Mouse (Mus musculus) limb, embryonic 10.5 days (tissue): Measurements from ENCODE around the gene Rtn4ip1. TPM values are rescaled to one million over a fixed set of nuclear protein-coding genes. Genes with fewer than 3 reads are reported as not detected.
A peak's percentile ranks its signal among the peaks of the same experiment; 100 is the strongest.
"Not testable (repeated sequence)": the region's sequence is repeated elsewhere in the genome, so short reads cannot be mapped to it uniquely, and the experiment has no call there.

Experiments used
- DNase-seq: peaks from one replicate; pipeline ENCODE4 v3.0.0-alpha.2; 2017; ENCODE audit warnings: low spot score
- H3K27ac ChIP-seq: fragments of 300-500 bp; sonication (generic); 2 replicates; pipeline ENCODE4 v1.5.1; 2016; ENCODE audit warnings: mild to moderate bottlenecking
- H3K27me3 ChIP-seq: fragments of 300-500 bp; sonication (generic); 2 replicates; pipeline ENCODE4 v1.6.1; 2016; ENCODE audit warnings: low read depth, mild to moderate bottlenecking; ENCODE audit not compliant: poor library complexity, severe bottlenecking
- H3K36me3 ChIP-seq: fragments of 300-500 bp; sonication (generic); 2 replicates; pipeline ENCODE4 v1.6.1; 2016; ENCODE audit warnings: mild to moderate bottlenecking, moderate library complexity
- H3K4me1 ChIP-seq: fragments of 300-500 bp; sonication (generic); 2 replicates; pipeline ENCODE4 v1.6.1; 2016
- H3K4me3 ChIP-seq: fragments of 300-500 bp; sonication (generic); 2 replicates; pipeline ENCODE4 v1.5.1; 2016; ENCODE audit warnings: mild to moderate bottlenecking, moderate library complexity
- H3K9me3 ChIP-seq: fragments of 300-500 bp; sonication (generic); replicated peaks from 2 replicates; pipeline ENCODE4 v1.6.1; 2016; ENCODE audit warnings: mild to moderate bottlenecking
- WGBS: fragments of 180-500 bp; shearing (Covaris S2); methylation state at CpG from one replicate; pipeline ENCODE4 v1.1.7; 2016; 5-methylcytosine and 5-hydroxymethylcytosine counted together
- polyA plus RNA-seq: library from polyadenylated mRNA; unstranded; fragments of >200 nt; fragmentation: Nextera tagmentation; extraction: Ambion mirVana; gene quantifications from 2 replicates; pipeline ENCODE4 v1.2.1, GENCODE M21; 2016

The Rtn4ip1 gene
- polyA plus RNA-seq, 1 experiment from 2014 or later = 21.7 TPM

- Histone ChIP-seq H3K36me3 (peaks cover 9% of the 10 kb centered on the region), H3K4me1 (no peaks in the 10 kb centered on the region), H3K9me3 (no peaks in the 10 kb centered on the region), H3K27ac (no peak overlapping the region), H3K4me3 (no peak overlapping the region), H3K27me3 (no peaks in the 10 kb centered on the region)
- WGBS = 90% methylated on average over 12 of the region's 12 CpGs
- DNase-seq = no peak
Observed at GRCm38 (mm10) chr10:43910032-43910872, 8.6 kb downstream of the Rtn4ip1 start.

GRCm38 (mm10) chr10:43910873-43911142 lies 9.2 kb downstream of the Rtn4ip1 start:
- no peak for DNase-seq
- Histone ChIP-seq H3K4me3 (no peak overlapping the region), H3K36me3 (peaks cover 9% of the 10 kb centered on the region), H3K9me3 (no peaks in the 10 kb centered on the region), H3K27ac (no peak overlapping the region), H3K4me1 (no peaks in the 10 kb centered on the region), H3K27me3 (no peaks in the 10 kb centered on the region)
- 89% methylated on average over 8 of the region's 8 CpGs for WGBS

GRCm38 (mm10) chr10:43912236-43912635 lies 10.6 kb downstream of the Rtn4ip1 start:
- DNase-seq = no peak
- H3K4me3 ChIP-seq = no peak overlapping the region
- H3K9me3 ChIP-seq = no peaks in the 10 kb centered on the region
- WGBS = 87% methylated on average over 3 of the region's 3 CpGs
- H3K27ac ChIP-seq = no peak overlapping the region
- H3K27me3 ChIP-seq = no peaks in the 10 kb centered on the region
- H3K36me3 ChIP-seq = peaks cover 12% of the 10 kb centered on the region
- no peaks in the 10 kb centered on the region for H3K4me1 ChIP-seq

GRCm38 (mm10) chr10:43916181-43916580 lies 14.6 kb downstream of the Rtn4ip1 start:
- 90% methylated on average over 12 of the region's 12 CpGs for WGBS

DNA sequence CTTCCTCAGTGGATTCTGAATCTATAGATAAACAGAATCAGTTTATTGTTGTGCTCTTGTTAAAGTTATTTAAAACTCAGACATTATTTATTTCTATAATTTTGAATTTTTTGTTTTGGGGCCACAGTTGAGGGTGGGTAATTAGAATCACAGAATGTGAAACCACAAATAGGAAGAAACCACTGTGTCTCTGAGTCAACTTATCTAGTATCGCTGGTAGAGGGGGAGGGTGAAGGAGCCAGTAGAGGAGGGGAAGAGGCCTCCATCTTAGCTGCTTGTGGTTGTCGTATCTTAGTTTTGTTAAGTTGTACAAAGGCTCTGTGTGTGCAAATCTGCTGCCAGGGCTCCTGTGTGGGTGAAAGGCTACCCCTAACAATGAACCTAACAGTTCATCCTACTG lies 15.1 kb downstream of the Rtn4ip1 start:
- Histone ChIP-seq H3K27me3 (no peaks in the 10 kb centered on the region), H3K27ac (no peak overlapping the region), H3K4me3 (no peak overlapping the region), H3K36me3 (peaks cover 6% of the 10 kb centered on the region; the same call in 1 of the 2 replicates), H3K9me3 (no peaks in the 10 kb centered on the region), H3K4me1 (0 out of 2 replicates have a peak, but pooled peaks cover 4% of the 10 kb centered on the region)
- WGBS = 94% methylated on average over 2 of the region's 2 CpGs
- no peak for DNase-seq

More at GRCm38 (mm10) chr10:43916181-43916580, 14.6 kb downstream of the Rtn4ip1 start:
- 0 out of 2 replicates have a peak, but pooled peaks cover 4% of the 10 kb centered on the region for H3K4me1 ChIP-seq
- H3K27me3 ChIP-seq = no peaks in the 10 kb centered on the region
- peaks cover 3% of the 10 kb centered on the region; the same call in 1 of the 2 replicates for H3K36me3 ChIP-seq
- H3K9me3 ChIP-seq = no peaks in the 10 kb centered on the region
- H3K27ac ChIP-seq = no peak overlapping the region
- no peak overlapping the region for H3K4me3 ChIP-seq
- DNase-seq = no peak

GRCm38 (mm10) chr10:43918696-43919608 lies 17.3 kb downstream of the Rtn4ip1 start:
- Histone ChIP-seq H3K36me3 (peaks cover 17% of the 10 kb centered on the region), H3K27me3 (no peaks in the 10 kb centered on the region), H3K9me3 (no peaks in the 10 kb centered on the region), H3K4me3 (no peak overlapping the region), H3K27ac (no peak overlapping the region), H3K4me1 (0 out of 2 replicates have a peak, but pooled peaks cover 4% of the 10 kb centered on the region)
- peak; percentile 89 for DNase-seq
- WGBS = 42% methylated on average over 17 of the region's 17 CpGs

DNA sequence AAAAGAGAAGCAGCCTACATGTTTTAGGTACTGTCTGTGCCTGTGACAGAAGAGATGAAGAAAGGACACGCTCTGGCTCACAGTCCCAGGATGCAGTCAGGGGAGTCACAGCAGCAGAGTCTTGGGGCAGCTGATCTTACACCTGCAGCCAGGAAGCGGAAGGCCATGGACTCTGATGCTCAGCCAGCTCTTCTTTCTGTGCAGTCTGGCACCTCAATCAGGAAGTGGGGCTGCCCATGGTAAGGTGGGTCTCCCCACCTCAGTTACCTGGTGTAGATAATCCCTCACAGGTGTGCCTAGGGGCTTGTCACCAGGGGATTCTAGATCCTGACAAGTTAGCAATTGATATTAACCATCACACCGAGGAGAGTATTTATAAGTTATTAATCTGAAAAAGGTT lies 21.5 kb downstream of the Rtn4ip1 start:
- Histone ChIP-seq H3K9me3 (no peaks in the 10 kb centered on the region), H3K27me3 (no peaks in the 10 kb centered on the region), H3K4me3 (no peak overlapping the region), H3K36me3 (peaks cover 18% of the 10 kb centered on the region), H3K4me1 (0 out of 2 replicates have a peak, but pooled peaks cover 4% of the 10 kb centered on the region), H3K27ac (no peak overlapping the region)
- WGBS = 90% methylated on average over 3 of the region's 3 CpGs
- no peak for DNase-seq

DNA sequence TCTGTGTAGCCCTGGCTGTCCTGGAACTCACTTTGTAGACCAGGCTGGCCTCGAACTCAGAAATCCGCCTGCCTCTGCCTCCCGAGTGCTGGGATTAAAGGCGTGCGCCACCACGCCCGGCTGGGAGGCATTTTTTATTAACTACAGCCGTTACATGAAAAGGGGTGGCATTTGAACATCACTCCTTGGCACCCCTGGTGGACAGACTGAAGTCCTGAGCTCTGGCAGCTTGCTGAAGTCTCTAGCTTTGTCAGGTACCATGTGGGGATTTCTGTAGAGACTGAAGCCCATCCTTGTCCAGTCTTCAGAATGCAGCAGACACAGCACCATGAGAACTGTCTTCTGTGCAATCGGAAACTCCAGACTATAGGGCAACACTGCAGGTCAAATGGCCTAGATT lies 24.2 kb downstream of the Rtn4ip1 start:
- not testable (repeated sequence) for H3K27me3 ChIP-seq, H3K4me3 ChIP-seq, H3K9me3 ChIP-seq, H3K4me1 ChIP-seq, DNase-seq, H3K27ac ChIP-seq
- H3K36me3 ChIP-seq = peaks cover 37% of the 10 kb centered on the region
- 94% methylated on average over 9 of the region's 9 CpGs for WGBS

GRCm38 (mm10) chr10:43927736-43928135 lies 26.1 kb downstream of the Rtn4ip1 start:
- DNase-seq = no peak
- H3K4me1 ChIP-seq = no peaks in the 10 kb centered on the region
- no peaks in the 10 kb centered on the region for H3K27me3 ChIP-seq
- peaks cover 39% of the 10 kb centered on the region for H3K36me3 ChIP-seq
- 87% methylated on average over 8 of the region's 8 CpGs for WGBS
- H3K9me3 ChIP-seq = no peaks in the 10 kb centered on the region
- no peak overlapping the region for H3K27ac ChIP-seq
- H3K4me3 ChIP-seq = no peak overlapping the region

- WGBS = 90% methylated on average over 5 of the region's 5 CpGs
- no peaks in the 10 kb centered on the region for H3K4me1 ChIP-seq
Observed at GRCm38 (mm10) chr10:43928596-43928995, 27.0 kb downstream of the Rtn4ip1 start.

GRCm38 (mm10) chr10:43939136-43939662 lies 37.6 kb downstream of the Rtn4ip1 start:
- Histone ChIP-seq H3K27me3 (no peaks in the 10 kb centered on the region), H3K27ac (0 out of 2 replicates have a peak overlapping the region, but pooled peaks have one; percentile 19), H3K36me3 (peaks cover 29% of the 10 kb centered on the region), H3K4me3 (no peak overlapping the region), H3K4me1 (no peaks in the 10 kb centered on the region), H3K9me3 (no peaks in the 10 kb centered on the region)
- DNase-seq = no peak
- 79% methylated on average over 6 of the region's 6 CpGs for WGBS

More at GRCm38 (mm10) chr10:43928596-43928995, 27.0 kb downstream of the Rtn4ip1 start:
- no peak for DNase-seq
- no peaks in the 10 kb centered on the region for H3K27me3 ChIP-seq
- no peak overlapping the region for H3K4me3 ChIP-seq
- no peaks in the 10 kb centered on the region for H3K9me3 ChIP-seq
- H3K36me3 ChIP-seq = peaks cover 41% of the 10 kb centered on the region
- H3K27ac ChIP-seq = no peak overlapping the region

- DNase-seq = no peak
Observed at GRCm38 (mm10) chr10:43943736-43944135, 42.1 kb downstream of the Rtn4ip1 start.

More at GRCm38 (mm10) chr10:43943736-43944135, 42.1 kb downstream of the Rtn4ip1 start:
- Histone ChIP-seq H3K9me3 (no peaks in the 10 kb centered on the region), H3K36me3 (peaks cover 27% of the 10 kb centered on the region), H3K4me1 (no peaks in the 10 kb centered on the region), H3K27me3 (no peaks in the 10 kb centered on the region), H3K27ac (no peak overlapping the region), H3K4me3 (no peak overlapping the region)
- WGBS = 81% methylated on average over 4 of the region's 4 CpGs
